Mouse (Mus musculus) embryonic facial prominence, embryonic 11.5 days (tissue): ENCODE measurements around the gene Pate1. TPM values are rescaled to one million over a fixed set of nuclear protein-coding genes. Genes with fewer than 3 reads are reported as not detected.

ENCODE experiments used
- ATAC-seq: fragments of 200-750 bp; cut with Nextera tagmentation; replicated peaks from 2 replicates; pipeline ENCODE4 v1.8.0; 2017; ENCODE audit warnings: low read depth; ENCODE audit not compliant: insufficient number of reproducible peaks, low FRiP score, low TSS enrichment
- DNase-seq: peaks from one replicate; pipeline ENCODE4 v3.0.0-alpha.2; 2015; ENCODE audit warnings: low spot score
- H3K27ac ChIP-seq: fragments of 300-500 bp; sonication (generic); replicated peaks from 2 replicates; pipeline ENCODE4 v1.5.1; 2014; ENCODE audit warnings: mild to moderate bottlenecking, low read depth, low read length, control low read depth
- H3K27me3 ChIP-seq: fragments of 300-500 bp; sonication (generic); 2 replicates; pipeline ENCODE4 v1.6.1; 2014; ENCODE audit warnings: mild to moderate bottlenecking, low read length, moderate library complexity, mixed read lengths; ENCODE audit not compliant: control insufficient read depth, insufficient read depth
- H3K36me3 ChIP-seq: fragments of 300-500 bp; sonication (generic); replicated peaks from 2 replicates; pipeline ENCODE4 v1.6.1; 2014; ENCODE audit warnings: low read depth, mild to moderate bottlenecking, low read length, moderate library complexity, mixed read lengths; ENCODE audit not compliant: control insufficient read depth, insufficient read depth
- H3K4me1 ChIP-seq: fragments of 300-500 bp; sonication (generic); 2 replicates; pipeline ENCODE4 v1.6.1; 2014; ENCODE audit warnings: low read length, mixed read lengths; ENCODE audit not compliant: control insufficient read depth, insufficient read depth
- H3K4me2 ChIP-seq: fragments of 300-500 bp; sonication (generic); 2 replicates; pipeline ENCODE4 v1.6.1; 2014; ENCODE audit warnings: low read depth, mild to moderate bottlenecking, control low read depth, low read length, moderate library complexity
- H3K4me3 ChIP-seq: fragments of 300-500 bp; sonication (generic); 2 replicates; pipeline ENCODE4 v1.5.1; 2014; ENCODE audit warnings: low read depth, low read length, control low read depth
- H3K9ac ChIP-seq: fragments of 300-500 bp; sonication (generic); replicated peaks from 2 replicates; pipeline ENCODE4 v1.6.1; 2014; ENCODE audit warnings: mild to moderate bottlenecking, control low read depth, low read length
- H3K9me3 ChIP-seq: fragments of 300-500 bp; sonication (generic); replicated peaks from 2 replicates; pipeline ENCODE4 v1.6.1; 2016; ENCODE audit warnings: mild to moderate bottlenecking, low read length, inconsistent platforms, mixed read lengths; ENCODE audit not compliant: control insufficient read depth
- WGBS: fragments of 180-500 bp; shearing (Covaris S2); extraction: QIAGEN DNeasy Blood & Tissue Kit; methylation state at CpG from one replicate; pipeline ENCODE4 v1.1.7; 2014; 5-methylcytosine and 5-hydroxymethylcytosine counted together
- polyA plus RNA-seq: library from polyadenylated mRNA; unstranded; fragments of >200 nt; fragmentation: Nextera tagmentation; extraction: Ambion mirVana; gene quantifications from 2 replicates; pipeline ENCODE4 v1.2.1, GENCODE M21; 2014

Pate1 gene
- not detected in 2 replicates for polyA plus RNA-seq

DNA sequence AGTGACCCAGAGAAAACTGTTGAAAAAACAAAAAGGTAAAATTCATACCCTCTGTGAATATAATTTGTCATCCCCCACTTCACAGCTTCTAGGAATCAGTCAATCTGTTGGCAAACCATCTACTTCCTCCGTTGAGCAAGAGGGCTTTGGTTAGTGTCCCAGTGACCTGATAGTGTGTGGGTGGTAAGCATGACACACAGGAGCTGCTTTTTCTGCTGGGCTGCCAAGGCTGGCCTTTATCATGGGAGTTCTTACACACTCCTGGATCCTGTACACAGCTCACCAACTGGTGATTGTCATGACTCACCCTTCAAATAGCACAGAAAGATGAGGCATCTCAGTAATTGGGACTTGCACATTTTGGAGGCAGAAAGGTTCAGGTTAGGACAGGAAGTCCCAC lies at the start of gene Pate1:
Pate1 (minus strand) TSS at position 378 of the 400 bp plus-strand sequence.
- no peak within 1 kb of the TSS for H3K27ac ChIP-seq
- no peaks in the 10 kb centered on the region for H3K4me1 ChIP-seq
- no peaks in the 10 kb centered on the region for H3K27me3 ChIP-seq
- no peak within 1 kb of the TSS for H3K4me2 ChIP-seq
- DNase-seq (peak; percentile 16), ATAC-seq (no peak)
- no peaks in the 10 kb centered on the region for H3K9me3 ChIP-seq
- H3K4me3 ChIP-seq = no peak within 1 kb of the TSS
- no peaks in the 10 kb centered on the region for H3K36me3 ChIP-seq
- WGBS = 30% methylated on average over 1 of the region's 1 CpGs
- H3K9ac ChIP-seq = no peak within 1 kb of the TSS

DNA sequence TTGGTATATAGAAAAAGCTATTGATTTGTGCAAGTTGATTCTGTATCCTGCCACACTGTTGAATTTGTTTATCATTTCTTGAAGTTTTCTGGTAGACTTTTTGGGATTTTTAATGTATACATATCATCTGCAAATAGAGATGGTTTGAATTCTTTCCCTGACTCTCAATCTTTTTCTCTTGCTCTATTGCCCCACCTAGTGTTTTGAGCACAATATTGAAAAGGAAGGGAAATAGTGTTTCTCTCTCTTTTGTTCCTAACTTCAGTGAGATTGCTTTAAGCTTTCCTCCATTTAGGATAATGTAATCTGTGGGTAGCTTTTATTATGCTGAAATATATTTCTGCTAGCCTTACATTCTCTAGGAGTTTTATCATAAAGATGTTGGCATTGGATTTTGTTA lies 20.1 kb upstream of the Pate1 start:
- H3K4me3 ChIP-seq = no peak overlapping the region
- no peaks in the 10 kb centered on the region for H3K27me3 ChIP-seq
- DNase-seq = no peak
- no peaks in the 10 kb centered on the region for H3K9me3 ChIP-seq
- H3K9ac ChIP-seq = no peak overlapping the region
- ATAC-seq = no peak
- no peaks in the 10 kb centered on the region for H3K4me1 ChIP-seq
- no peaks in the 10 kb centered on the region for H3K36me3 ChIP-seq
- H3K4me2 ChIP-seq = no peak overlapping the region
- no peak overlapping the region for H3K27ac ChIP-seq

DNA sequence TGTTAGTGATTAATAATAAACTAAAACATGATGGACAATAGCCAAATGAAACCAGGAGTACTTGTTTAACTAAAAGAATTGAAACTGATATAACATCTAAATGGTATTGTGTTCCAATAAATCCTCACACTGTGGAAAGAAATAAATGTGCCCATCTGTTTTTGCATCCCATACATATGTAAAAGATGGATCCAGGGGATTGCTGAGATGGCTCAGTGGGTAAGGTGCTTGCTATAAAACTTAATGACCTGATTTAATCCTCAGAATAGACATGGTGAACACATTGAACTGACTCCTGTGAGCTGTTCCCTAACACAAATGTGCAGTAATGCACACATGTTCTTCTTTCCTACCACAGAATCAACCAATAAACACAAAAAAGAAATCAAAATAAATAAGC lies 4.7 kb upstream of the Pate1 start:
- H3K27me3 ChIP-seq = no peaks in the 10 kb centered on the region
- H3K4me2 ChIP-seq = no peak overlapping the region

DNA sequence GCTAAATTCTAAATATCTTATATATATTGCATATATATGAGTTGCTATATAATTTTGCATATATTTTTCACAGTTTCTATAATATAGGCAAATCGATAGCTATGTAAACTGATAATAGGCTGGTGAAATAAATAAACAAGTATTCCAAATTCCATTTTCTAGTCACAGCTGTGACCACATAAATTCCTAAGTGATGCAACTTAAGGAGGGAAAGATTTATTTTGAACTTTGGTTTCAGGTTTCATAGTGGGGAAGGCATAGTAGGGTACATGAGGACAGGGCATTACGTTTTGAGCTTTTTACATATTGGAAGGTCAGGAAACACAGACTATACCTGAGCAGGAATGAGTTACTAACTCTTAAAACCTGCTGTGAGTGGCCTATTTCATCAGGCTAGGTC lies 13.6 kb downstream of the Pate1 start:
- ATAC-seq (no peak), DNase-seq (no peak)
- Histone ChIP-seq H3K27ac (no peak overlapping the region), H3K27me3 (no peaks in the 10 kb centered on the region), H3K9ac (no peak overlapping the region), H3K9me3 (no peaks in the 10 kb centered on the region), H3K36me3 (no peaks in the 10 kb centered on the region), H3K4me2 (no peak overlapping the region), H3K4me1 (no peaks in the 10 kb centered on the region), H3K4me3 (no peak overlapping the region)
- 89% methylated on average over 2 of the region's 2 CpGs for WGBS

More for the DNA sequence above, 4.7 kb upstream of the Pate1 start:
- Histone ChIP-seq H3K4me3 (no peak overlapping the region), H3K9me3 (no peaks in the 10 kb centered on the region; the same call in 1 of the 2 replicates), H3K4me1 (no peaks in the 10 kb centered on the region), H3K27ac (no peak overlapping the region), H3K36me3 (no peaks in the 10 kb centered on the region), H3K9ac (no peak overlapping the region)
- ATAC-seq = no peak
- DNase-seq = no peak

DNA sequence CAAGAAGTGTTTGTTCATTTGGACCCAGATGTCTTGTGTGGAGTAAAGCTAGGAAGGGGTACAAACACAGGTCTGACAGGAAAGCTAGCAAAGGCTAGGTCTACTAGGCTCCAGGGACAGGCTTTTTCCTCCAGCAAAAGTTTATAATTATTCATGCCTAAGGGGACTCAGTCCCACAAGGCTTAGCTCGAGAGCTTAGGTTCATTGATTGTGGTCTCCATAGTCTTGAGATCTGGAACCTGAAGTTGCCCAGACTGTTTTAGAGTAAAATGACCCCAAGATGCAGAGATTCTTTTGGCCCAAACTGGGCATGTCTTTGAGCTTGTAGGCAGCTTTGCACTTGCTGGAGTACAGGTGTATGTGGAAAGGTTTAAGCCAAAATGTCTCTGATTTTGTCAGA lies 39.1 kb downstream of the Pate1 start, which contains the start of gene Pate3:
Pate3 (minus strand) TSS at position 101 of the 400 bp plus-strand sequence.
- Histone ChIP-seq H3K36me3 (no peaks in the 10 kb centered on the region), H3K9ac (no peak within 1 kb of the TSS), H3K4me1 (no peaks in the 10 kb centered on the region), H3K4me2 (no peak within 1 kb of the TSS), H3K27me3 (no peaks in the 10 kb centered on the region), H3K9me3 (no peaks in the 10 kb centered on the region), H3K4me3 (no peak within 1 kb of the TSS), H3K27ac (no peak within 1 kb of the TSS)
- ATAC-seq = no peak
- DNase-seq = no peak
- 74% methylated on average over 1 of the region's 1 CpGs for WGBS

Other genes with a start within 250 kb of the Pate1 start
- not detected in 2 replicates for gene Gm1113, start 169.1 kb downstream of the Pate1 start, polyA plus RNA-seq
- gene Ddx25, start 128.9 kb downstream of the Pate1 start, polyA plus RNA-seq = 6.6 and 6.7 TPM in 2 replicates
- 26.3 and 28.5 TPM in 2 replicates for gene Pus3, start 128.8 kb downstream of the Pate1 start, polyA plus RNA-seq
- gene Pate2, start 117.1 kb downstream of the Pate1 start, polyA plus RNA-seq = 0.49 and 0.74 TPM in 2 replicates
- gene Hyls1, start 117.0 kb downstream of the Pate1 start, polyA plus RNA-seq = 30.2 and 32.3 TPM in 2 replicates
- gene Pate4, start 75.4 kb downstream of the Pate1 start, polyA plus RNA-seq = not detected in 2 replicates
- not detected in 2 replicates for gene Pate3, start 39.2 kb downstream of the Pate1 start, polyA plus RNA-seq
- gene Gm17677, start 53.7 kb upstream of the Pate1 start, polyA plus RNA-seq = not detected in 2 replicates
- gene Gm17727, start 90.7 kb upstream of the Pate1 start, polyA plus RNA-seq = not detected in 2 replicates
- gene Gm27235, start 102.7 kb upstream of the Pate1 start, polyA plus RNA-seq = not detected in 2 replicates
- not detected in 2 replicates for gene D730048I06Rik, start 102.7 kb upstream of the Pate1 start, polyA plus RNA-seq
- not detected in 2 replicates for gene 9230110F15Rik, start 156.8 kb upstream of the Pate1 start, polyA plus RNA-seq
- not detected in 2 replicates for gene 9230113P08Rik, start 221.0 kb upstream of the Pate1 start, polyA plus RNA-seq